ENCODE assay signal across 28 mouse cellular contexts in genomic region chr2:110137291-110137690, GRCm38 (mm10).
A peak's percentile ranks its signal among the peaks of the same experiment; 100 is the strongest.
DNase-seq lines count a peak whose midpoint lies in the region; ATAC-seq lines count a peak whose summit lies in the region.
"Had no signal": no experiment of that assay in that cellular context is flagged by ENCODE, and none has a peak within 500 bp of the region (broad histone marks: within the 10 kb centered on the region; RNA-seq: fewer than 3 reads in every experiment).

No protein-coding gene starts in this region.

- H3K9me3 ChIP-seq in kidney, embryonic 14.5 days (ENCODE audit: control insufficient read depth, low read length), result no peaks in the 10 kb centered on the region
- H3K9me3 ChIP-seq in midbrain, embryonic 13.5 days, result no peaks in the 10 kb centered on the region
- H3K9me3 ChIP-seq: embryonic facial prominence, embryonic 12.5 days; hindbrain, embryonic 10.5 days; hindbrain, embryonic 15.5 days; limb, embryonic 10.5 days; limb, embryonic 15.5 days; midbrain, embryonic 15.5 days had no signal

- peak; percentile 92 for ATAC-seq in kidney, embryonic 14.5 days (ENCODE audit: low FRiP score, low TSS enrichment)
- ATAC-seq in midbrain, embryonic 13.5 days, result no peak
- ATAC-seq: forebrain, embryonic 14.5 days; inflammation-experienced regulatory T-cells, adult 6 months; midbrain, embryonic 15.5 days had no signal

- no peak overlapping the region for H3K9ac ChIP-seq in kidney, embryonic 14.5 days (ENCODE audit: low read depth, low read length)
- no peak overlapping the region for H3K9ac ChIP-seq in midbrain, embryonic 13.5 days (replicated peaks)
- H3K9ac ChIP-seq: embryonic facial prominence, embryonic 12.5 days; hindbrain, embryonic 15.5 days; limb, embryonic 15.5 days; liver, embryonic 14.5 days; midbrain, embryonic 15.5 days had no signal

- no peaks in the 10 kb centered on the region for H3K36me3 ChIP-seq in kidney, embryonic 14.5 days (ENCODE audit: control insufficient read depth, insufficient read depth, low read length)
- H3K36me3 ChIP-seq in midbrain, embryonic 13.5 days, result no peaks in the 10 kb centered on the region
- H3K36me3 ChIP-seq: embryonic facial prominence, embryonic 12.5 days; hindbrain, embryonic 10.5 days; hindbrain, embryonic 15.5 days; limb, embryonic 10.5 days; limb, embryonic 15.5 days; midbrain, embryonic 15.5 days had no signal

- no peak for DNase-seq in kidney, postnatal 14 days
- DNase-seq in 3T3-L1 (ENCODE audit: low read depth, low spot score) (peak; percentile 78), MN1 (ENCODE audit: low spot score) (peak; percentile 31)
- DNase-seq in mesoderm, embryonic 11.5 days (ENCODE audit: low read depth, low spot score), result peak; percentile 35
- DNase-seq in urinary bladder, postnatal 10 days (ENCODE audit: low spot score), result no peak
- DNase-seq: adrenal gland, adult 2 months; adrenal gland, postnatal 36 days; cerebellum, adult 2 months; cerebellum, postnatal 14 days; gastrocnemius, postnatal 14 days; heart, postnatal 14 days; lung, adult 2 months; lung, postnatal 10 days; right cerebral cortex, postnatal 25 days; spleen, adult 18-20 months; thymus, postnatal 14 days had no signal

- WGBS in kidney, embryonic 14.5 days, result 37% methylated on average over 1 of the region's 1 CpGs
- WGBS in midbrain, embryonic 13.5 days, result 81% methylated on average over 1 of the region's 1 CpGs

- H3K27ac ChIP-seq in kidney, embryonic 14.5 days (ENCODE audit: low read depth, low read length), result no peak overlapping the region
- H3K27ac ChIP-seq in midbrain, embryonic 13.5 days, result no peak overlapping the region
- H3K27ac ChIP-seq: embryonic facial prominence, embryonic 12.5 days; hindbrain, embryonic 10.5 days; hindbrain, embryonic 15.5 days; limb, embryonic 10.5 days; limb, embryonic 15.5 days; liver, embryonic 14.5 days; macrophage; midbrain, embryonic 15.5 days had no signal

- no peak overlapping the region for H3K4me3 ChIP-seq in kidney, embryonic 14.5 days (ENCODE audit: low read length)
- no peak overlapping the region for H3K4me3 ChIP-seq in midbrain, embryonic 13.5 days (replicated peaks)
- H3K4me3 ChIP-seq: embryonic facial prominence, embryonic 12.5 days; hindbrain, embryonic 10.5 days; hindbrain, embryonic 15.5 days; limb, embryonic 10.5 days; limb, embryonic 15.5 days; midbrain, embryonic 15.5 days had no signal

- H3K4me2 ChIP-seq in kidney, embryonic 14.5 days (replicated peaks; ENCODE audit: low read depth, low read length), result no peak overlapping the region
- no peak overlapping the region for H3K4me2 ChIP-seq in midbrain, embryonic 13.5 days (replicated peaks)
- H3K4me2 ChIP-seq: embryonic facial prominence, embryonic 12.5 days; hindbrain, embryonic 15.5 days; limb, embryonic 15.5 days; midbrain, embryonic 15.5 days had no signal

- H3K27me3 ChIP-seq in kidney, embryonic 14.5 days (ENCODE audit: control insufficient read depth, insufficient read depth, low read length), result no peaks in the 10 kb centered on the region
- H3K27me3 ChIP-seq in midbrain, embryonic 13.5 days, result no peaks in the 10 kb centered on the region
- H3K27me3 ChIP-seq: embryonic facial prominence, embryonic 12.5 days; hindbrain, embryonic 15.5 days; limb, embryonic 15.5 days; midbrain, embryonic 15.5 days had no signal

- H3K4me1 ChIP-seq in kidney, embryonic 14.5 days (ENCODE audit: control insufficient read depth, insufficient read depth, low read length), result peaks cover 4% of the 10 kb centered on the region; the same call in 1 of the 2 replicates
- no peaks in the 10 kb centered on the region for H3K4me1 ChIP-seq in midbrain, embryonic 13.5 days (replicated peaks)
- H3K4me1 ChIP-seq: embryonic facial prominence, embryonic 12.5 days; hindbrain, embryonic 10.5 days; hindbrain, embryonic 15.5 days; midbrain, embryonic 15.5 days had no signal

Comparison
In these comparisons a context has a peak if more than half of its experiments do, and no peak if none do; other contexts are left out.
1. DNase-seq: peak in 3T3-L1 (single experiment), MN1 (single experiment) and mesoderm, embryonic 11.5 days (single experiment); none in kidney, postnatal 14 days (single experiment) and urinary bladder, postnatal 10 days (single experiment).